Mouse (Mus musculus): ENCODE measurements around the gene Cdan1.
A peak's percentile ranks its signal among the peaks of the same experiment; 100 is the strongest.

Gene Cdan1

GRCm38 (mm10) chr2:120849449-120850423 is at the start of gene Cdan1:
TSS of gene Cdan1 (minus strand) at chr2:120850128.
- no peak for DNase-seq (ENCODE audit: low spot score)

DNA sequence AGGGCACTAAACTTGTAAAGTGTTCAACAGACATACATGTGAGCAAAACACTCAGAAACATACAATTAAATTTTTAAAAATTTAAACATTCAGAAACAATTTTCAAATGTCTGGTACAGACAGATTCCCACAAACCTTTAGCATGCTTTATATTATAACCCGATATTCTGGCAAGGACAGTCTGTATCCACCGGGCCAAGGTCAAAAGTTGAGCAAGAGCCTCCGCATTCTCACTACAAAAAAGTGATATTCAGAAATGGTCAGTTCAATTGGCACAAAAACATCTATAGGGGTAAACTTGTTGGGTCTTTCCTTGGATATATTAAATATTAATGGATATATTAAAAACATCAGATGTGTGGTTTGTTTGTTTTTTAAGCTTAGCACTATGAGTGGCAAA is 46.4 kb upstream of the Cdan1 start:
- no peak for DNase-seq (ENCODE audit: low spot score)

DNA sequence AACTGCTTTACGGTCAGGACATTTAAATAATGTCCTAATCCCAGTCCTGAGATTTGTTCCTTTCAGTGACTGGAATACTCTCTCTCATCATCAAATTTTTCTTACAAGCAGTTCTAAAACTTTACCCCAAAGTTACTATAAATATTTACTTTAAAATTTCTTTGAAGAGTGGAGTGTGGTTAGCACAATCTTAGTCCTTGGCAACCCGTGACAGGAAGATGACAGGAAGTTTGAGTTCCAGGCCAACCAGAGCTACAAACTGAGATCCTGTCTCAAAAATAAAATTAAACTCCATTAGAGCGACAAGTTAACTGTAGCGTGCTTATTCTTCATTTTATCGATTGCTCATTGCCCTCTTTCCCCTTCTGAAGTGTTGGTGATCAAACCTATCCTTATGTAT is 37.7 kb upstream of the Cdan1 start:
- DNase-seq (ENCODE audit: low spot score): peak; percentile 57

DNA sequence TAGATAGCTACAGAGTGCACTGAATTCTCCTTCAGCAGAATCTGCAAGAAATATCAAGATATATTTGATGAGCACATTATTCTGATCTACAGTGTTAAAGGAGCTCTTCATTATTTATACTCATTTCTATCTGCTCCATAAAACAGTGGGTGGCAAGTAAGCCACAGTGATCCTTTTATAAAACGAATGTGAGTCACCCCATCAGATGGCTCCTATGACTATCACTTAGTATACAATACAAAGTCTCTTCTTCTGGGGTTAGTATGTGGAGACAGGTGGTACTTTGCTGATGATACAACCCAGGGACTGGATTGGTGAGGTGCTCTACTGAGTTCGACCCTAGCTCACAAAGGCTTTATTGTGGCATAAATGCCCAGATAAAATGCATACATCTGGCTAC is 23.3 kb upstream of the Cdan1 start:
- DNase-seq (ENCODE audit: low spot score): no peak

DNA sequence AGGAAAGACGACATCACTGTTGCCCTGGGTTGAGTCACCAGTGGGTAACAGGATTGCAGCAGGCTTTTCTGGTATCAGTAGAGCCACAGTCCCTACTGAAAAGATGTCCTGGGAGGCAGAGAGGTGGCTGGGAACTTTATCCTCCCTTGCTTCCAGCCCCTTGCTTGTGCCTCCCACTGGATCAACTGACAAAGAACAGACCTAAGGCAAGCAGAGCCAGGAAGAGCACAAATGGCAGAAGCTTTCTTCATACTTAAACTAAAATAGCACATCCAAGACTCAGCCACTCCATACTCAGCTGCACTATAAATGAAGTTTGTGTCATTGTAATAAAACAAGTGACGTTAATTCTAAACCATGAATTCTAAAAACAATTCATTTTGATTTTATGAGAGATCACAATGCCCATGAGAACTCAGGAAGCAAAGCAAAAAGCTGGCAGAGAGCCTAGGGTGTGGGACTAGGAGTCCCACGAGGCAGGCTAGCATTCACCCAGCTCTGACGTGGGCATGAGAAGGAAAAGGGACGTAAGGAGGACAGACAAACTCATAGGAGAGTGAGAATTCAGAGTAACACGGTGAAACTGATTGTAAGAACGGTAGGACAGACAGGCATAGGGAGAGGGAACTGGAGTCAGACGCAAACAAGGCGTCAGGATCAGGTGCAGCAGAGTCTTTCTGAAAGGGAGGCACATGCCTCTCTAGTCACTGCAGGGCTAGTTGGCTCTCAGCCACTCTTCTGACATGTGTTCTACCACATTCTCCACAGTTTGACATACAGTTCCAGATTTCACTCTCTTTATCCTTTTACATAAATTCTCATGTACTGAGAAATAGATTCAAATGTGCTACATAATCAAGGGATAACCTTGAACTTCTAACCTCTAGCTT is 21.8 kb upstream of the Cdan1 start:
- no peak for DNase-seq (ENCODE audit: low spot score)

GRCm38 (mm10) chr2:120867336-120867735 is 17.4 kb upstream of the Cdan1 start:
- no peak for DNase-seq (ENCODE audit: low spot score)

- DNase-seq (ENCODE audit: low spot score): peak; percentile 43
Measured at GRCm38 (mm10) chr2:120866561-120866960, 16.6 kb upstream of the Cdan1 start.

GRCm38 (mm10) chr2:120863389-120863788 is 13.5 kb upstream of the Cdan1 start:
- DNase-seq (ENCODE audit: low spot score): no peak

- DNase-seq (ENCODE audit: low spot score): no peak
Measured at GRCm38 (mm10) chr2:120860699-120861098, 10.8 kb upstream of the Cdan1 start.

- no peak for DNase-seq (ENCODE audit: low spot score)
Measured at GRCm38 (mm10) chr2:120858131-120858530, 8.2 kb upstream of the Cdan1 start.

GRCm38 (mm10) chr2:120853151-120853550 is 3.2 kb upstream of the Cdan1 start:
- peak; percentile 16 for DNase-seq (ENCODE audit: low spot score)

DNA sequence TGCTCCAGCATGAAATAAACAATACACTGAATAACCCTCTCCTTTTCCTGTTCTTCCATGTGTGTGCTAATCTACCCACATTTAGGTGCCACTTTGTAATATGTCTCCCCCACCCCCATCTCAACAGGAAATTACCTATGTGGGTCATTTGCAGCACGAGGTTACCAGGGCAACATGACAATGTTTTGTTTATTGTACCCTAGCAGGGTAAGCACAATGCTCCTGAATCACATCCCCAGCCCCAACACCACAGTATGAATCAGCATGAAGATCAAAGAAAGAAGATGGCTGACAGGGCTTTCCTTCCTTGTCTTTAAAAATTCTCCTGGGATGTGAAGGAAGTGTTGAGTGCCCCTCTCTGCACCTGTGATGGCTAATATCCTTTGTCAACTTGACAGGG is 2.7 kb upstream of the Cdan1 start:
- DNase-seq (ENCODE audit: low spot score): peak; percentile 59

- peak; percentile 91 for DNase-seq (ENCODE audit: low spot score)
Measured at GRCm38 (mm10) chr2:120850424-120851082, 625 bp upstream of the Cdan1 start, which contains the start of gene Ttbk2. TSS of gene Ttbk2 (minus strand) at chr2:120850604.

DNA sequence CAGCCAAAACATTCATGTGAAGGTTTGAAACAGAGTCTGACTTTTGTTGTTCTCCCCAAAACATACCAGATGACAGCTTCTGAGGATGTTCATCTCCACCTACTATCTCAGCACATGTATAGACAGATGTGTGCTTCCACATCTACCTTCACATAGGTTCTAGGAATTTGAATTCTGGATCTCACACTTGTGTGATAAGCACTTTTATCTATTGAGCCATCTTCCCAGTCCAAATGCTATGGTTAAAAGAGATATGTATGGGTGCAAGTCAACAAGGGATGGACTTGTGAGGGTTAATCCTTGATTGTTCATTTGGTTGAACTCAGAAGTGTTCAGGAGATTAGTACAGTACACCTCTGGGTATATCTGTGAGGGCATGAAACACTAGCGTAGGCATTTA is 4.6 kb downstream of the Cdan1 start:
- no peak for DNase-seq (ENCODE audit: low spot score)

DNA sequence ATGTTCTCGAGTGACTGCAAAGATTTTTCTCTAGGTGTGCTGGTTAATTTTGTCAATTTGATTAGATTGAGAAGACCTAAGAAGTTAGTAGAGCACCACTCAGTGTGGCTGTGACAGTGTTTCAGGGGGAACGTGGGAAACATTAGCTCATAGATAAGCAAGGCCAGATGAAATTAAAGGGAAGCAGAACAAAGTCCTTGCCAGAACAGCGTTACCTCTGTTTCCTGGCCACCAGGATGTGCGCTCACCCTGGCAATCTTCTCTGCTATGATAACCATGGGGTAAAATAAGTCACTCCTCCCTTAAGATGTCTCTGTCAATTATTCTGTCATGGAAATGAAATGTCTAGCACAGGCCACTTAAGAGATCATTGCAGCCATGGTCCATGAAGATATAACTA is 5.9 kb downstream of the Cdan1 start:
- no peak for DNase-seq (ENCODE audit: low spot score)

GRCm38 (mm10) chr2:120841211-120841610 is 8.7 kb downstream of the Cdan1 start:
- DNase-seq (ENCODE audit: low spot score): no peak

DNA sequence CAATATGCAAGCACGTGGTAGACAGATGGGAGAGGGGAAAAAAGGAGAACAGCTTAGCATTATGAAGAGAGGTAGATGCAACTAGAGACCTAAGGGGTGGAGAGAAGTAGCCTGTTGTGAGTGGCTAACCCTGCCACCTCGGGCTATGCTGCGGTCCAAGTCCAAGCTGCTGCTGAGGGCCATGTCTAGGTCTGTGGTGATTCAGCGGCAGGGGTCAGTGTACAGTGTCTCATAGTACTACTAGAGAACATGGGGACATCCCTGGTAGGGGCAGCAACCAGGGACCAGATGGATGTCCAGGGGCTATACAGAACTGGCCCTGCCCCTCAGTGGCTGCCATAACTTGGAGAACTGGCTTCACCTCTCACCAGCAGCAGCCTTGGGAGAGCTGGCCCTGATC is 14.8 kb downstream of the Cdan1 start:
- DNase-seq (ENCODE audit: low spot score): no peak

- no peak for DNase-seq (ENCODE audit: low spot score)
Measured at GRCm38 (mm10) chr2:120826936-120827638, 22.8 kb downstream of the Cdan1 start.

DNA sequence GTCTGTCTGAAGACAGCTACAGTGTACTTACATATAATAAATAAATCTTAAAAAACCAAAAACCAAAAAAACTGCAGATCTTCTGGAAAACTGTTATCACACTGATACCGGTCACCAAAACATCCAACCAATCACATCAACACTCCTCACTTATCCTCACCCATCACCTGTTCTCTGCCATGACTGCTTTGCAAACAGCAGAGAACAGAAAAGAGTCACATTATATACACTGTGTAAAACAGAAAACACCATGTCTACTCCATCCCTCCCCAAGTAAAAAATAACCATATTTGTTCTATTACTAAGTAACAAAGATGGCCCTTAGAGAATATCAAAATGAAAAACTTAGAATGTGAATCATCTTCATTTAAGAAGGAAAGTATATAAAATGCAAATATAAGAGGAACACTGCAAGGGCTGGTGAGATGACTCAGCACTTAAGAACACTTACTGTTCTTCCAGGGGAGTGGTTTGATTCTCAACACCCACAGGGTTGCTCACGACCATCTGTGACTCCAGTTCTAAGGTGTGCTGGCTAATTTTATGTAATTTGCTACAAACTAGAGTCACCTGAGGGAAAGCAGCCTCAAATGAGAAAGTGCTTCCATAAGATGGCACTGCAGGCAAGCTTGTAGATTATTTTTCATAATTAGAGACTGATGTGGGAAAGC is 79.5 kb downstream of the Cdan1 start:
- DNase-seq (ENCODE audit: low spot score): no peak

GRCm38 (mm10) chr2:120761922-120762321 is 88.0 kb downstream of the Cdan1 start:
- no peak for DNase-seq (ENCODE audit: low spot score)

GRCm38 (mm10) chr2:120748041-120748440 is 101.9 kb downstream of the Cdan1 start:
- no peak for DNase-seq (ENCODE audit: low spot score)
